Mouse (Mus musculus): ENCODE data around the gene Rbks.
"Not testable (repeated sequence)": the region's sequence is repeated elsewhere in the genome, so short reads cannot be mapped to it uniquely, and the experiment has no call there.

Rbks gene

GRCm38 (mm10) chr5:31627117-31627516 is 70.3 kb downstream of the Rbks start:
- no peak for DNase-seq (ENCODE audit: low read depth, low spot score)

- no peak for DNase-seq (ENCODE audit: low read depth, low spot score)
Observed at GRCm38 (mm10) chr5:31620326-31620725, 77.1 kb downstream of the Rbks start.

GRCm38 (mm10) chr5:31614339-31615025 is 82.9 kb downstream of the Rbks start:
- peak; percentile 81 for DNase-seq (ENCODE audit: low read depth, low spot score)

- peak; percentile 85 for DNase-seq (ENCODE audit: low read depth, low spot score)
Observed at GRCm38 (mm10) chr5:31613852-31614286, 83.6 kb downstream of the Rbks start.

GRCm38 (mm10) chr5:31611186-31611585 is 86.2 kb downstream of the Rbks start:
- no peak for DNase-seq (ENCODE audit: low read depth, low spot score)

- DNase-seq (ENCODE audit: low read depth, low spot score): no peak
Observed at GRCm38 (mm10) chr5:31610376-31611086, 86.9 kb downstream of the Rbks start.

GRCm38 (mm10) chr5:31606151-31606550 is 91.3 kb downstream of the Rbks start:
- DNase-seq (ENCODE audit: low read depth, low spot score): no peak

- DNase-seq (ENCODE audit: low read depth, low spot score): no peak
Observed at GRCm38 (mm10) chr5:31603766-31604165, 93.7 kb downstream of the Rbks start.

GRCm38 (mm10) chr5:31602377-31602776 is 95.0 kb downstream of the Rbks start:
- DNase-seq (ENCODE audit: low read depth, low spot score): peak; percentile 73

GRCm38 (mm10) chr5:31601162-31601722 is 96.2 kb downstream of the Rbks start:
- DNase-seq (ENCODE audit: low read depth, low spot score): no peak

GRCm38 (mm10) chr5:31599161-31599560 is 98.3 kb downstream of the Rbks start:
- DNase-seq (ENCODE audit: low read depth, low spot score): peak; percentile 35

GRCm38 (mm10) chr5:31598579-31598978 is 98.8 kb downstream of the Rbks start:
- DNase-seq (ENCODE audit: low read depth, low spot score): peak; percentile 63

GRCm38 (mm10) chr5:31598121-31598520 is 99.3 kb downstream of the Rbks start:
- DNase-seq (ENCODE audit: low read depth, low spot score): no peak

GRCm38 (mm10) chr5:31597430-31597944 is 99.9 kb downstream of the Rbks start:
- DNase-seq (ENCODE audit: low read depth, low spot score): no peak

- peak; percentile 89 for DNase-seq (ENCODE audit: low read depth, low spot score)
Observed at GRCm38 (mm10) chr5:31596481-31597429, 100.7 kb downstream of the Rbks start, which contains the start of gene Mrpl33. Mrpl33 (plus strand) TSS chr5:31596935.

GRCm38 (mm10) chr5:31595868-31596267 is 101.6 kb downstream of the Rbks start:
- DNase-seq (ENCODE audit: low read depth, low spot score): no peak

GRCm38 (mm10) chr5:31591122-31591521 is 106.3 kb downstream of the Rbks start:
- DNase-seq (ENCODE audit: low read depth, low spot score): no peak

- DNase-seq (ENCODE audit: low read depth, low spot score): no peak
Observed at GRCm38 (mm10) chr5:31589711-31590319, 107.6 kb downstream of the Rbks start.

GRCm38 (mm10) chr5:31588672-31589071 is 108.8 kb downstream of the Rbks start:
- DNase-seq (ENCODE audit: low read depth, low spot score): not testable (repeated sequence)

GRCm38 (mm10) chr5:31588016-31588415 is 109.4 kb downstream of the Rbks start:
- no peak for DNase-seq (ENCODE audit: low read depth, low spot score)

GRCm38 (mm10) chr5:31585526-31585925 is 111.9 kb downstream of the Rbks start:
- DNase-seq (ENCODE audit: low read depth, low spot score): no peak

Data from CD4-positive helper T cell, adult 2 months (primary cell).